Mouse (Mus musculus): ENCODE measurements around the gene Olfr1215. TPM values are rescaled to one million over a fixed set of nuclear protein-coding genes. Genes with fewer than 3 reads are reported as not detected.
"Not testable (repeated sequence)": the region's sequence is repeated elsewhere in the genome, so short reads cannot be mapped to it uniquely, and the experiment has no call there.

Olfr1215 gene
- polyA plus RNA-seq (2012; rRNA removed) = not detected in 2 replicates

DNA sequence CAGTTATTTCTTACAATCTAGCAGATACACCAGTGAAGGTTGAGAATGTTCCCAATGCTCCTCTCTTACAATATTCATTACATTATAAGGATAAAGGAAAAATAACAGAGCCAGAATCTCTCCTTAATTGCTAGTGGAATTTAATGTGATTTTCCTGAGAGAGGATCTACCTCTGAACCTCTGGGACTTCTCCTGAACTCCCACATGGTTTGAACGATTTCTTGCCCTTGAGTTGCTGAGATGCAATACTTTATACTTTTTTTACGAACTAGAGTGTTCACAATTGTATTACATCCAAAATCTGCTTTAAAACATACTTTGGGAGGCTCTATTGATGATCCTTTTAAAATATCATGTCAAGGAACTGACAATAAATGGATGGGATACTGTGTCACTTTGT, at the start of gene Olfr1215:
Gene Olfr1215 (minus strand): TSS at position 101 of the 400 bp plus-strand sequence.
- Histone ChIP-seq H3K27ac (ENCODE audit: insufficient read depth, low read length) (no peak within 1 kb of the TSS), H3K27me3 (ENCODE audit: control insufficient read depth, insufficient read depth, low read length) (no peaks in the 10 kb centered on the region), H3K4me1 (ENCODE audit: control insufficient read depth, insufficient read depth, low read length) (no peaks in the 10 kb centered on the region), H3K4me3 (replicated peaks; ENCODE audit: insufficient read depth, low read depth, low read length) (no peak within 1 kb of the TSS)
- TF ChIP-seq POLR2A (IDR thresholded peaks at IDR 0.05; ENCODE audit: borderline replicate concordance, insufficient read depth, low read length) = no peak
- TF ChIP-seq CTCF (IDR thresholded peaks at IDR 0.05; ENCODE audit: borderline replicate concordance, insufficient read depth, low read depth, low read length) = no peak
- no peak for DNase-seq
- 66% methylated on average over 2 of the region's 2 CpGs for WGBS

DNA sequence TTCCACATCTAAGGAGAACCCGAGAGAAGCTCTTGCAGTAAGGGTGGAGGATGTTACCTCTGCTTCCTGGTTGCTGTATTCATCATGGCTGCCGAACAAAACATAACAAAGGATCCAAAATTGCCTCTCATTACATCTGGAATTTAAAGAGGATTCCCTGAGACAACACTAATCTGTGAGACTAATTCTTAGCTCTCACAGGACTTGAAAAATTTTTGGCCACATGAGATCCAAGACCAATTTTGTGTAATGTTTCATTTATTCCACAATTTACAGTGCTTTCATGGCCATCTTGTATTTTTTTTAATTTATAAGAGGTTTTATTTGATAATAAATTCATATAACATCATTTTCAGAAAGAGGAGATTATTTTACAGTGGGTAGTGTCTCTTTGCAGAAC, 25.2 kb upstream of the Olfr1215 start, which contains the start of gene Olfr1217:
Gene Olfr1217 (minus strand): TSS at position 101 of the 400 bp plus-strand sequence.
- 67% methylated on average over 2 of the region's 2 CpGs for WGBS
- Histone ChIP-seq H3K4me1 (ENCODE audit: control insufficient read depth, insufficient read depth, low read length) (no peaks in the 10 kb centered on the region), H3K27me3 (ENCODE audit: control insufficient read depth, insufficient read depth, low read length) (no peaks in the 10 kb centered on the region), H3K4me3 (replicated peaks; ENCODE audit: insufficient read depth, low read depth, low read length) (no peak within 1 kb of the TSS), H3K27ac (ENCODE audit: insufficient read depth, low read length) (no peak within 1 kb of the TSS)
- no peak for TF ChIP-seq POLR2A (IDR thresholded peaks at IDR 0.05; ENCODE audit: borderline replicate concordance, insufficient read depth, low read length)
- TF ChIP-seq CTCF (IDR thresholded peaks at IDR 0.05; ENCODE audit: borderline replicate concordance, insufficient read depth, low read depth, low read length) = no peak
- no peak for DNase-seq

DNA sequence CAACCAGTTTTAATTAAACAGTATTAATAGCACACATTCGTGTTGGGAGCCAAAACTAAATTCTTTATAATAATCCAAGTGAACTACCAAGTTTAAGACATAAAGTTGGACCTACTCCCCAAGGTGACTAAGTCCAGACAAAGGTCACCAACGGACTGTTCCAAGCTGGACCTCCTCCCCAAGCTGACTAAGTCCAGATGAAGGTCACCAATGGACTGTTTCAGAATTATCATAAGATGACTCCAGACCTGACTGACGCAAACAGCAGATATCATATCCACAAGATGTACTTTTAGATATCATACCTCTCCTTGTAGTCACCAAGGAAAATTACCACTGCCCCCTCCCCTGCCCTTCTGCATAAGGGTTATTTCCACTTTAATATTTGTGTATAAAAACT, 14.7 kb upstream of the Olfr1215 start:
- not testable (repeated sequence) for H3K4me1 ChIP-seq (ENCODE audit: control insufficient read depth, insufficient read depth, low read length); DNase-seq; H3K4me3 ChIP-seq (replicated peaks; ENCODE audit: insufficient read depth, low read depth, low read length); H3K27me3 ChIP-seq (ENCODE audit: control insufficient read depth, insufficient read depth, low read length); H3K27ac ChIP-seq (ENCODE audit: insufficient read depth, low read length)
- 66% methylated on average over 3 of the region's 3 CpGs for WGBS

DNA sequence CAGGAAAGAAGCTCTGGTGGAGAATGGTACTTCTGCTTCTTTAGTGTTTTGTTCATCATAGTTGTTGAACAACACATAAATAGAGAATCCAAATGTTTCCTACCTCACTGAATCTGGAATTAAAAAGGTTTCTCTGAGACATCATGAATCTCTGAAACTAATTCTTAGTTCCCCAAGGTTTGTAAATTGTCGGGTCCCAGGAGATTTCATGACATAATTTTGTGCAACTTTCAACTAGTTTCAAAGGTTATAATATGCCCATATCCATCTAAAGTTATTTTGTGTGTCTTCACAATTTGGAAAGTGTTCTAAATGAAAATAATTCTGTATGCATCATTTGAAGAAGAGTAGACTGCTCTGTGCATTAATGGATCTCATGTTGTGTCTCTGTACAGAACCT, 11.5 kb upstream of the Olfr1215 start, which contains the start of gene Olfr1216:
Gene Olfr1216 (minus strand): TSS at position 101 of the 400 bp plus-strand sequence.
- no peak for TF ChIP-seq CTCF (IDR thresholded peaks at IDR 0.05; ENCODE audit: borderline replicate concordance, insufficient read depth, low read depth, low read length)
- TF ChIP-seq POLR2A (IDR thresholded peaks at IDR 0.05; ENCODE audit: borderline replicate concordance, insufficient read depth, low read length) = no peak
- no peak within 1 kb of the TSS for H3K27ac ChIP-seq (ENCODE audit: insufficient read depth, low read length)
- WGBS = 70% methylated on average over 1 of the region's 1 CpGs
- H3K27me3 ChIP-seq (ENCODE audit: control insufficient read depth, insufficient read depth, low read length) = no peaks in the 10 kb centered on the region
- DNase-seq = no peak
- H3K4me3 ChIP-seq (replicated peaks; ENCODE audit: insufficient read depth, low read depth, low read length) = no peak within 1 kb of the TSS
- no peaks in the 10 kb centered on the region for H3K4me1 ChIP-seq (ENCODE audit: control insufficient read depth, insufficient read depth, low read length)

DNA sequence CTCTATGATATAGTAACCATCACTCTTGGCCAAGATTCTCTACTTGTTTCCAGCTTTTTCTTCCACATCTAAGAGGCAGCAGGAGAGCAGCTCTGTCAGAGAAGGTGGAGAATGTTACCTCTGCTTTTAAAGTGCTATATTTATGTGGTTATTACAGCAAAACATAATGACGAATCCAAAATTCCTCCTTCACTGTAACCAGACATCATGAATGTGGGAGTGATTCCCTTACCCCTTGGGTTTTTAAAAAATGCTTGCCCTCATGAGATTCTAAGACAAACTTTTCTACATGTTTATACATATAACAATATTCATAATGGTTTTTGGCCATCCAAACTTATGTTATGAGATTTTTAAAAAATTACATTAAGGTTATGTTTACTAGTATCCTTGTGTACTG, 14.2 kb downstream of the Olfr1215 start, which contains the start of gene Olfr1214:
Gene Olfr1214 (minus strand): TSS at position 101 of the 400 bp plus-strand sequence.
- Histone ChIP-seq H3K4me3 (replicated peaks; ENCODE audit: insufficient read depth, low read depth, low read length) (no peak within 1 kb of the TSS), H3K27me3 (ENCODE audit: control insufficient read depth, insufficient read depth, low read length) (no peaks in the 10 kb centered on the region), H3K4me1 (ENCODE audit: control insufficient read depth, insufficient read depth, low read length) (no peaks in the 10 kb centered on the region), H3K27ac (ENCODE audit: insufficient read depth, low read length) (no peak within 1 kb of the TSS)
- TF ChIP-seq POLR2A (IDR thresholded peaks at IDR 0.05; ENCODE audit: borderline replicate concordance, insufficient read depth, low read length) = no peak
- TF ChIP-seq CTCF (IDR thresholded peaks at IDR 0.05; ENCODE audit: borderline replicate concordance, insufficient read depth, low read depth, low read length) = no peak
- no peak for DNase-seq
- 75% methylated on average over 1 of the region's 1 CpGs for WGBS

DNA sequence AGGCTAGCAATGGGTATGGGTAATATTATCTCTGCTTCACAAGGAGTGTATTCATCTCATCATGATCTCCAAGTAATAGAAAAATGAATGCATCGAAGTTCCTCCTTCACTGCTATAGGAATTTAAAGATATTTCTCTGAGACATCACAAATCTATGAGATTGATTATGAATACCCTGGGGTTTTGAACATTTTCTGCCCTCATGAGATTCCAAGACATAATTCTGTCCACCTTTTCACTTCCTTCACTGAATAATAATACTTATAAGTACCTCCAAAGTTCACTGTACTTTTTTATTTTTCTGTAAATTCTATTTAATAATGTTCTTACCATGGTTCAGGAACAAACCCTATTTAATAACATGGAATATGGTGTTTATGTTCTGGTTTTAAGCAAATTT, 26.6 kb downstream of the Olfr1215 start, which contains the start of gene Gm13762:
Gene Gm13762 (minus strand): TSS at position 101 of the 400 bp plus-strand sequence.
- Histone ChIP-seq H3K4me3 (replicated peaks; ENCODE audit: insufficient read depth, low read depth, low read length) (no peak within 1 kb of the TSS), H3K27ac (ENCODE audit: insufficient read depth, low read length) (no peak within 1 kb of the TSS), H3K4me1 (ENCODE audit: control insufficient read depth, insufficient read depth, low read length) (no peaks in the 10 kb centered on the region), H3K27me3 (ENCODE audit: control insufficient read depth, insufficient read depth, low read length) (no peaks in the 10 kb centered on the region)
- 69% methylated on average over 1 of the region's 1 CpGs for WGBS
- no peak for DNase-seq
- TF ChIP-seq CTCF (IDR thresholded peaks at IDR 0.05; ENCODE audit: borderline replicate concordance, insufficient read depth, low read depth, low read length) (no peak), POLR2A (IDR thresholded peaks at IDR 0.05; ENCODE audit: borderline replicate concordance, insufficient read depth, low read length) (no peak)

DNA sequence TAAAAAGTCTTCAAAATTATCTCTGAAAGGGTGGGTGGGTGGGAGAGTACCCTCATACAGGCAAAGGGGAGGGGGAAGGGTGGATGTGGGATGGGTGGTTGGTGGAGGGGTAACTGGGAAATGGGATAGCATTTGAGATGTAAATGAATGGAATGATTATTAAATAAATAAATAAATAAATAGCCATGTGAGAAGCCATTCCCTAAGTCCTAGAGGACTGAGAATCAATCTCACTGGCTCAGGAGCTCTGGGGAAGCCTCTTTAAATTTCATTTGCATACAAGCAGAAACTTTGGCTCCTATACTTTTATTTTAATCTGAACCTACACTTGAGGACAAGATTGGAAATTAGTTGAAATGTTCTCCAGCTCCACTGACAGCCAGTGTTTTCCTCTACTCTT, 53.1 kb downstream of the Olfr1215 start, which contains the start of gene Olfr1212:
Gene Olfr1212 (plus strand): TSS at position 301 of the 400 bp plus-strand sequence.
- no peak within 1 kb of the TSS for H3K27ac ChIP-seq (ENCODE audit: insufficient read depth, low read length)
- no peak within 1 kb of the TSS for H3K4me3 ChIP-seq (replicated peaks; ENCODE audit: insufficient read depth, low read depth, low read length)
- TF ChIP-seq POLR2A (IDR thresholded peaks at IDR 0.05; ENCODE audit: borderline replicate concordance, insufficient read depth, low read length) (no peak), CTCF (IDR thresholded peaks at IDR 0.05; ENCODE audit: borderline replicate concordance, insufficient read depth, low read depth, low read length) (no peak)
- H3K27me3 ChIP-seq (ENCODE audit: control insufficient read depth, insufficient read depth, low read length) = no peaks in the 10 kb centered on the region
- no peaks in the 10 kb centered on the region for H3K4me1 ChIP-seq (ENCODE audit: control insufficient read depth, insufficient read depth, low read length)
- no peak for DNase-seq

Other genes starting within 250 kb of the Olfr1215 start
- not detected in 2 replicates for gene Olfr1199, start 246.5 kb downstream of the Olfr1215 start, polyA plus RNA-seq (2012; rRNA removed)
- gene Olfr1200, start 236.5 kb downstream of the Olfr1215 start, polyA plus RNA-seq (2012; rRNA removed) = not detected in 2 replicates
- gene Olfr1201, start 213.9 kb downstream of the Olfr1215 start, polyA plus RNA-seq (2012; rRNA removed) = not detected in 2 replicates
- gene Olfr1202, start 192.5 kb downstream of the Olfr1215 start, polyA plus RNA-seq (2012; rRNA removed) = not detected in 2 replicates
- gene Olfr1205, start 177.2 kb downstream of the Olfr1215 start, polyA plus RNA-seq (2012; rRNA removed) = not detected in 2 replicates
- not detected in 2 replicates for gene Olfr1204, start 157.7 kb downstream of the Olfr1215 start, polyA plus RNA-seq (2012; rRNA removed)
- gene Olfr1206, start 143.7 kb downstream of the Olfr1215 start, polyA plus RNA-seq (2012; rRNA removed) = not detected in 2 replicates
- gene Olfr1208, start 104.7 kb downstream of the Olfr1215 start, polyA plus RNA-seq (2012; rRNA removed) = not detected in 2 replicates
- not detected in 2 replicates for gene Olfr1209, start 91.8 kb downstream of the Olfr1215 start, polyA plus RNA-seq (2012; rRNA removed)
- gene Olfr1211, start 68.9 kb downstream of the Olfr1215 start, polyA plus RNA-seq (2012; rRNA removed) = not detected in 2 replicates
- not detected in 2 replicates for gene Olfr1212, start 53.0 kb downstream of the Olfr1215 start, polyA plus RNA-seq (2012; rRNA removed)
- not detected in 2 replicates for gene Gm13762, start 26.7 kb downstream of the Olfr1215 start, polyA plus RNA-seq (2012; rRNA removed)
- gene Olfr1214, start 14.3 kb downstream of the Olfr1215 start, polyA plus RNA-seq (2012; rRNA removed) = not detected in 2 replicates
- not detected in 2 replicates for gene Olfr1216, start 11.4 kb upstream of the Olfr1215 start, polyA plus RNA-seq (2012; rRNA removed)
- not detected in 2 replicates for gene Olfr1217, start 25.1 kb upstream of the Olfr1215 start, polyA plus RNA-seq (2012; rRNA removed)
- gene Olfr1218, start 54.2 kb upstream of the Olfr1215 start, polyA plus RNA-seq (2012; rRNA removed) = not detected in 2 replicates
- gene Olfr1219, start 76.5 kb upstream of the Olfr1215 start, polyA plus RNA-seq (2012; rRNA removed) = not detected in 2 replicates
- gene Olfr1220, start 99.9 kb upstream of the Olfr1215 start, polyA plus RNA-seq (2012; rRNA removed) = not detected in 2 replicates
- not detected in 2 replicates for gene Olfr1221, start 110.3 kb upstream of the Olfr1215 start, polyA plus RNA-seq (2012; rRNA removed)
- gene Olfr1222, start 126.1 kb upstream of the Olfr1215 start, polyA plus RNA-seq (2012; rRNA removed) = not detected in 2 replicates
- not detected in 2 replicates for gene Olfr1223, start 144.6 kb upstream of the Olfr1215 start, polyA plus RNA-seq (2012; rRNA removed)
- not detected in 2 replicates for gene Olfr1224-ps1, start 157.1 kb upstream of the Olfr1215 start, polyA plus RNA-seq (2012; rRNA removed)
- gene Olfr1225, start 167.7 kb upstream of the Olfr1215 start, polyA plus RNA-seq (2012; rRNA removed) = not detected in 2 replicates
- not detected in 2 replicates for gene Olfr1226, start 193.1 kb upstream of the Olfr1215 start, polyA plus RNA-seq (2012; rRNA removed)
- gene Olfr1228, start 247.1 kb upstream of the Olfr1215 start, polyA plus RNA-seq (2012; rRNA removed) = not detected in 2 replicates

All from cerebellum, adult 2 months (tissue).